Mouse (Mus musculus) heart, adult 9 months (tissue): ENCODE measurements around the gene Jag2.
A peak's percentile ranks its signal among the peaks of the same experiment; 100 is the strongest.

Experiments used
- DNase-seq, 2 experiments: peaks; one replicate each; pipeline ENCODE4 v3.0.0; 2022; ENCODE audit warnings: low spot score in 2 of 2

The Jag2 gene

DNA sequence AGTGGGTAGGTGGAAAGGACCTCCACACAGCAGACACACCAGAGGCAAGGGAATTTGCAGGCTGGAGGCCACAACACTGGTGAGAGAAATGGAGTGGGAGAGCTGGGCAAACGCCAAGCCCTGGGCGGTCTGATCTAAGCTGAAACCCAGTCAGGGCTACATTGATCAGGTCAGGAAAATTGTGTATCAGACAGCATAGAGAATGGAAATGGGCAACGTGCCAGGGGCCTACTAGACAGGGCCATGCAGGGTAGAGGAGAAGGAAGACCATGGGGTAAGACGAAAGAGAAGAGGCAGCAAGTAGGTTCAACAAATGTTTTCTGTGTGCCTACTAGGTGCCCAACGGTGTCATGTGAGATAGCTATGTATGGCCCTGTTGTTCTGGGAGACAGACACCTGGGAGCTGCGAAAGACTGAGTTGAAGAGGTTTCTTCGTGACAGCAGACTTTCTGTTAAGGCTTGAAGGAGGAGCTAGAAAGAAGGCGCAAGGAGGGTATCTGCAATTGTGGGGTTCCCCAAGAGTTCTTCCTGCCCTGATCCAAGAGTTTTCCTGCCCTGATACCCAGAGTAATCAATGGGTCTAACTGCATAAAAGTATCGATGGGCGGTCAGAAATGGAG, 11.7 kb upstream of the Jag2 start:
- no peak for DNase-seq

DNA sequence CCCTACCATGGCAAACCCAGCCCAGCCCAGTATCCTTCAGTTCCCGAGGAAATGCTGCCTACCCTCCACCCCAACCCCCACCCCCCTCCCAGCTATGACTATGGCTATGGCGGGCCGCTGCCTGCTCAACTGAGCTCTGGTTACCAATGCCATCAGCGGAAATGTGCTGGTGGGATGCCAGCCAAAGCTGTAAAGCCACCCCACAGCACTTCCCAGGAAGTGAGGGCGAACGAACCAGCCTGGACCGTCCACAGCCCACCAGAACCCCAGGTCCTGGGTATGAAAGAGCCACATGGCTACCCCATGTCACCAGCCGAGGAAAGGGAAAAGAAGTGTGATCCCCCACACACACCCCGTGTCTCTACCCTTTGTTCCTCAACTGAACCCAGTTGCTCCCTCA, 11.1 kb upstream of the Jag2 start:
- DNase-seq, result no peak

DNA sequence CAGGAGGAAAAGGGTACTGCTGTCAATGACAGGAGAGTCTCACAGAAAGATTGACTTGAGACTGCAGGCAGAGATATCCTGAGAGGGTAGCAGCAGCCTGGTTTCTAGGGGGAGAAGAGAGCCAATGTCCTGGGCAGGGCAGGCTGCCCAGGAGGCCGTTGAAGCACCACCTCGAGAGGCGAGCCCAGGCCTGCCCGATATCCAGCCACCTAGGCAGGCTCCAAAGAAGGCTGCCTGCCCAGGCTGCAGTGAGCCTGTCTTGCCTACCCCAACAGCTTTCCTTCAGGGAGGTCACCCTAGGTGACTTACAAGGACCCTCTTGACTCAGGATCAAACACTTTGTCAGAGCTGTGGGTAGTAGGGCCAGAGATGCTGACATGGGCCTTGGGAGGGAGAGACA, 10.7 kb upstream of the Jag2 start:
- no peak for DNase-seq

DNA sequence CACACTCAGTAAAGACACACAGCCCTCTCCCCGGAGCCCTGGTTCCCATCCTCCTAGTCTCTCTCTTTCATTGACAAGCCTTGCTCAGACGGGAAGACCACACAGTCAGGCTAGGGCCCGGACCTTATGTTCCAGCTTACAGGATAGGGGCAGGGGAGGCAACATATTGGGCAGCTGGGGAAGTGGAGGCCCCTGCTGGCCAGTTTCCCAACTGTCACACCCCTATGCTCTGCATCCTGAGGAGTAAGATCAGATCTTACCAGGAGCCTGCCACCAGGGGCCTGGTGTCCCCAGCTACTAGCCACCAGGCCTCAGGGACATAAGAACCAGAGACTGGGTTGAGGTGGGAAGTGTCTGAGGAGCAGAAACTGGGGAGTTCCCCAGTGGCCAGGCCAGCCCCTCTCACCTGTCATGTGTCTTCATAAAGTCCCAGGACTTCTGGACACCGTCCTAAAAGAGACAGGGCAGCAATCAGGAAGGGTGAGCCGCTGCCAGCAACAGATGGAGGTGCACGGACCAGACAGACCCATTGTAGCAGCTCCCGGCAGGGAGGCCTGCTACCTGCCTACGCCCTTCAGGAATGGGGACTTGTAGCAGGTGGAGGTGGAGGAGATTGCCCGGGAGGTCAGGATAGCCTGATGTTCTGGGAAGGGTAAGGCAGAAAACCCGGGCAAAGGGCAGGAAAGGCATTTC, 9.4 kb upstream of the Jag2 start:
- no peak for DNase-seq

DNA sequence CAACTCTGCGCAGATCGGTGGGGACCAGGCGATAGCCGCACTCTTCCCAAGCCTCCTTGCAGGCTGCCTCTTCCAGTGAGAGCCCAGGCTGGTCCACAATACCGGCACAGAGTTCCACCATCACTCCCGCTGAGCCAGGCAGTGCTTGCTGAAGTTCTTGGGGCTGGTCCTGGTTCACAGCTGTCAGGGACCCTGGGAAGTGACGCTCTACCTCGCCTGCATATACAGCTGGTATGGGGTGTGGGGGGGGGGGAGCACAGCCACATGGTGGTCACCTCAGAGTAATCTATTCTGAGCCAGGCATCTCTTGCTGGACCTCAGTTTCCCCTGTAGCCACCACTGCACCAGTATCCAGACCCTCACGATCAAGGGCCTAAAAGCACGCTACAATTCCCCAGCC, 8.8 kb upstream of the Jag2 start:
- DNase-seq, result no peak

DNA sequence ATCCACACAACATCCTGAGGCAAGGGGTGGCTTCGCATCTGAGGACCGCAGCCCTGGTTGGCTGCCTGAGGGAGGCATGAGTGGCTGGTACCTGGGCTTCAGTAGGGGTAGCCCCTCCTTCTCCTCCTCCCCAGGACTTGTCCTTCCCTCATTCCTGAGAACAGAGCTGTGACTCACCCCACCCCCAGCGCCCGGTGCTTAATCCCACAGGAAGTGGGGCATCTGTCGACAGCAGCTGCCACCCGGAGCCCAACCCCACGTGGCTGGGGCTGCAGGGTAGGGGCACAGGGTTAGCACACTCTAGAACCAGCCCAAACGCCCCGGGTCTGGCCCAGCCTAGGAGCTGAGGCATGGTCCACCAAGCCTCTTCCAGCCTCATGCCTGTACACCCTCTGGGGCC, 8.3 kb upstream of the Jag2 start:
- DNase-seq, result no peak

DNA sequence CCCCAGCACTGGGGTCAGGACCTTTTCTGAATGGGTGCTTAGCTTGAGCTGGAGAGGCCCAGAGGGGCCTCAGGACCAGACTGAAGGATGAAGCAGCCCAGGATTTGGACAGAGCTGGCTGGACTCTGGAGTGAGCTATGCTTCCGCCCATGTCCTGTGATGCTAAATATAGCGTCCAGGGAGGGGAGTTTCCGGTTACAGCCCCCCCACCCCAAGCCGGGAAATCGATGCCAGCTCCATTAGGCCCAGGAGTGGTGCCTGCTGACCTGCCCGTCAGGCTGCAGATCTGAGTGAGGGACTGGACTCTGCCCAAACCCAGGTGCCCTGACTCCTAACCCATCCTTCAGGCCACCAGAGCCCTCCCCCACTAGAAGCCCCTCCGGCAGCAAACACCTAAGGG, 3.1 kb upstream of the Jag2 start:
- no peak for DNase-seq

DNA sequence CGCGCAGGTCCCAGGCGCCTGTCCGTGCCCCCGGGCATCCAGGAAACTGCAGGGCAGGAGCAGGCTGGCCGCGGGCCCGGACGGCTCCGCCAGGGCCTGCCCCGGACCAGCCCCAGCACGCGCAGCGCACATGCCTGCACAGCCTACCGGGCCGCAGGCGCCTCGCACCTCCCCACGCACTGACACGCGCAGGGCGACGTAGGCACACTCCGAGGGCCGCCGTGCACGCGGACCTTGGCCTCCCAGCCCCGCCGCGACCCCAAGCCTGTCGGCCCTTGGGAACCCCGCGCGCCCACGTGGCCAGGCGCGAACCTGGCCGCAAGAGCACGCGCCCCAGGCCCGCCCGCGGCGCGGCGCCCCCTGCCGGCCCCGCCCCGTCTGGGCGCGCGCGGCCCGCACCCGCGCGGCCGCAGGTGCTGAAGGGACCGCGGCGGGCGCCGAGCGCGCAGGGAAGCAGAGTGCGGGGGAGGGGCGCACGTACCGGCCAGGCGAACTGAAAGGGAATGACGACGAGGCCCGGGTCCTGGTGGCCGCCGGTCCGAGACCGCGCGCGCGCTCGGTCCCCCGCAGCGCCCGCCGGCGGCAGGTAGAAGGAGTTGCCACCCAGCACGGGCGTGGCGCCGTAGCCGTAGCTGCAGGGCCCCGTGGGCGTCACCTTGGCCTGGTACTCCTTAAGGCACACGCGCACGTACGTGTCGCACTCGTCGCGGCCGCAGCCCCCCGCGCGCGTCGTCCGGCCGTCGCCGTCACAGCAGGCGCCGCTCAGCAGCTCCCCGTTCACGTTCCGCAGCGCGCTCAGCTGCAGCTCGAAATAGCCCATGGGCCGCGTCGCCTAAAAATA, 955 bp downstream of the Jag2 start:
- DNase-seq, result no peak

DNA sequence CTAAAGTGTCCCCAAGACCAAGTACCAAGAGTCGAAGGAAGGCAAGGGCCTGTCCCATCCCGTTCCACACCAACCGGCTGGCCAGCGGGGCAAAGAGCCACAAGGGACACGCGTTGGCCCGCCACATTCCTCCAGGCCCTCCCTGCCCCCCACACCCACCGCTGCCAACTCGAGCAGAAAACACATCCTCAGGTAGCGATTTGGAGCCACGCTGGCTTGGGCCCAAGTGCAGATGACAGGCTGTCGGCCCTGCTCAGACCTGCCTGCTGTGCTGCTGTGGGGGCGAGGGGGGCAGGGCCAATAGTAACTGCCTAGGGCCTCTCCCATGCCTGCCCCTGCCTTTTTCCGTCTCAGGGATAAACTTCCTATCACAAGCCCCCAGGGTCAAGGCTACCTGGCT, 2.3 kb downstream of the Jag2 start:
- no peak for DNase-seq

DNA sequence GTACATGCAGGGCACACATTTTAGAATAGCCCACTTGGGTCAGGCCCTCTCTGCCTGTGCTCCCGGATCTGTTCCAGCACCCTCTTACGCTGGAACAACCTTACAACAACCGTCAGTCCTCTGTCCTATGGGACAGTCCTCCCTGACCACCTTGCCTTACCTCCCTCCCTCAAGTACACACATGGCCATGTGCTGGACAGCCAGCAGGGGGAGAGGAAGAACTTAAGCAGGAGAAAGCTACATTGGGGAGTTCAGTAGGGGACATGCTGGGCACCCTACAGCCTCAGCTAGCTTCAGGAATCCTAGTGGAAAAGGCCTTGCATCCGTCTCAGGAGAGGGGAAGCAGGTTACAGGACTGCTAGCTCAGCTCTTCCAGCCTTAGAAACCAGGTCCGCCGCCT, 3.6 kb downstream of the Jag2 start:
- DNase-seq, result no peak

DNA sequence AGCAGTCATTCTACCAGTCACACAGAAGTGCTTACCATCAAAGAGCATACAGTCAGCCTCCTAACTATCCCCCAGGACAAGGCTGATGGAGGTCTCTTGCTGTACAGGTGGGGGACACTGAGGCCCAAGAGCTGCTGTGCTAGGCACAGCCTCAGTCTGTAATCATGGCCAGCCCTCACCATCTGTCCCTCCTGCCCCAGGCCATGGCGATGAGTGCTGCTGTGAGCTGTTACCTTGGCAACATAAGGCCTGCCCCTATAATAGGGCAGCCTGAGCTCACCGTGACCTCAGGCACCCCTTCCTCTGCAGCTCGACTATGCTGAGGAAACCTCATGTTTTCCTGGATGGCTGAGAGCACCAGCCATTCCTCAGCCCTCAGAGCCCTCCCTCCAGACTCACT, 7.0 kb downstream of the Jag2 start:
- DNase-seq, result no peak

DNA sequence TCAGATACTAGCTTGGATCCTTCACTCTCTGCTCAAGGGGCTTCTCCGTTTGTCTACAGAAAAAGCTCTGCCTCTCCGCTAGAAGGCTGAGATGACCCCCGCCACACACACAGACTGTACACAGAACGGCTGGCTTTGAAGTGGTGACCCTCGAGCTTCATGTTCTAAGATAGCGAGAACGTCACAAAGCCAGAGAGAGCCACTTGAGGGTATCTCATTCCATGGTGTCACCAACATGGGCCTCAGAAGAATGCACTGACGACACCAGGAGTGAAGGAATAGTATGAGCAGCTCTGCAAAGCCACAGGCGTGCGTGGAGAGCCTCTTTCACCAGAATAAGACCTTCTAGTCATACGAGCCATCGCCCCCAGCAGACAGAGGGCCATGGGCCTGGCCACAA, 8.1 kb downstream of the Jag2 start:
- no peak for DNase-seq

DNA sequence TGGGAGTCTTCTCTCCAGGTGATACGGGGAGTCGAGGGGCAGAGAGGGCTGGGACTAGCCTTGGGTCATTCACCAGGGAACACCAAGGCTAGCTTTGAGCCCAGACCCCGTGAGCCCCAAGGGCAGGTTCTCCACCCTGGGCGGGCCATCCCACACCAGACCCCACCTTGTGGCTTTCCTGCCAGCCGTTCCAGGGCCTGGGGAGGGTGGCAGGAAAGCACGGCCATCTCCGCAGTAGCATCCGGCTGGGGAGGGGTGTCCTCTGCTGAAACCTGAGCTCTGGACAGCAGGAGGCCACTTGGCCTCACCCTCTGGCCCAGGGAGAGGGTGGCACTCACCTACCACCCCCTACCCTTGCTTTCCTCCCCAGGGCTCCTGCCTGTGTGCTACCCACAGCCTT, 11.7 kb downstream of the Jag2 start:
- peak; percentile 51 to 68 for DNase-seq

DNA sequence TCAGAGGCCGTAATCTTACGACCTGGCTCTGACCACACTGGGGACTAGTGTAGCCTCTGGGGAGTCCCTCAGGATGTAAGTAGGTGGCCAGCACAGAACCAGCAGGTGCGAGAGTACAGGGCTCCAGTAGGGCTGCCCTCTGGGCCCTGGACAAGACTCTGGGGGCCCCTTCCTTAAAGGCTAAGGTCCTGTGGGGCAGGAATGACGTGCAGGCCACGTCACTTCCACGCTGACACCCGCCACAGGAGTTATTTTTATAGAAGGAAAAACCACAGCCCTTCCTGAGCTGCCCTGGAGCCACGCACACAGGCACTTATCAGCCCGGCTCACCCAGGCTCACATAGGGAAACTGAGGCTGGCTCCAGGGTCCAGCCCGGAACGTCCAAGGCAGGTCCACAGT, 12.1 kb downstream of the Jag2 start:
- DNase-seq, result peak; percentile 61 to 75

DNA sequence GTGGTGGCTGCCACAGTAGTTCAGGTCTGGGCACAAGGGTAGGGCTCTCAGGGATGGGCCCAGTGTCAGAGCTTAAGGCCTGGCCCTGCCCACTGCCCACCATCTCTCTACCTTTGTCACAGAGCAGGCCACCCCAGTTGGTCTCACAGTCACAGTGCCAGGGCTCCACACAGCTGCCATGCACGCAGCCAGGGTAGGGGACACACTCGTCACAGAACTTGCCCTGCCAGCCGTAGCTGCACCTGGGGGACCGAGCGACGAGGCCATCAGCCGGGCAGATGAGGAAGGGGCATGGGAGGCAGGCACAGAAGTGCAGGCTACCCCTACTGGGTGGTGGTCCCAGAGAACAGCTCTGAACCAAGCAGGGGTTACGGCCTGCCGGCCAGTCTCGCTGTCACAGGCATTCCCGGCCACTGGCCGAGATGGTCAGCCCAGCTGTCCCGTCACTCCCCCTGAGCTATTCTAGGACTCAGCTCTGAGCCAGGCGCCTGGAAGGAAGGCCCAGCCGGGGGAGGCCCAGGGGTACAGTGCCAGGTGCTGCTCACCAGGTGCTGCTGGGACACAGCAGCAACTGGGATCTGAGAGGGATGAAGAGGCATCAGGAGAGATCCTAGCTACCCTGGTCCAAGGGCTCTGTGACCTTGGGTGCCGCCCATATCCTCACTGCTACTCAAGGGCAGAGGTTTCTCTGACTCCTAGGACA, 12.7 kb downstream of the Jag2 start:
- DNase-seq, result peak; percentile 69 to 77

DNA sequence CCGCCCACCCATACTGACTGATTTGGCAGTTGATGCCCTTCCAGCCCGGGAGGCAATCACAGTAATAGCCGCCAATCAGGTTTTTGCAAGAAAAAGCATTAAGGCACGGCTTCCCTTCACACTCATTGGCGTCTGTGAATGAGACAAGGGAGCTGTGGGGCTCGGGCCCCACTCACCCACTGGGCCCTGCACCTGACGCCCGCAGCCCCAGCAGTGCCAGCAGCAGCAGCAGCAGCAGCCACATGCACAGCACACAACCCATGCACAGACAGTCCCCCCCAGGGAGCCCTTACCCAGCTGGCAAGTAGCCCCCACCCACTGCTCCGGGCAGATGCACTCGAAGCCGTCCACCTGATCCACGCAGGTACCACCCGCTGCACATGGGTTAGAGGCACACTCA, 14.0 kb downstream of the Jag2 start:
- no peak for DNase-seq

DNA sequence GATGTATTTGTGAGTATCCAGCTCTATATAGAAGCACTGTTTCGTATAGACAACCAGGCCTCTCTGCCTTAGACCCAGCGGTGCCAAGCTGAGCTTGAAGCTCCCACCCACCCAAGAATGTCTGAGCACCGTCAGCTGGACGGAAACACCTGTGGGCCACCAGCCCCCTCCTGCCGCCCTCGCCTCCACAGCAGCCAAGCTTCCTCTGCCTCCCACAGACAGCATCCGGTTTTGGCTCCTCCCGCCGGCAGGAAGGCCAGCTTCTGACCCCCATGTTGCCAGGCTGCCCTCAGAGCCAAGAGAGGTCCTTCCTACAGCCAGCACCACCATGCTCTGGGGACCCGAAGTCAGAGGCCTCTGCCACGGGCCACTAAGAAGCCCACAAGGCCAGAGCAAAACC, 15.0 kb downstream of the Jag2 start:
- peak; percentile 37 to 71 for DNase-seq

DNA sequence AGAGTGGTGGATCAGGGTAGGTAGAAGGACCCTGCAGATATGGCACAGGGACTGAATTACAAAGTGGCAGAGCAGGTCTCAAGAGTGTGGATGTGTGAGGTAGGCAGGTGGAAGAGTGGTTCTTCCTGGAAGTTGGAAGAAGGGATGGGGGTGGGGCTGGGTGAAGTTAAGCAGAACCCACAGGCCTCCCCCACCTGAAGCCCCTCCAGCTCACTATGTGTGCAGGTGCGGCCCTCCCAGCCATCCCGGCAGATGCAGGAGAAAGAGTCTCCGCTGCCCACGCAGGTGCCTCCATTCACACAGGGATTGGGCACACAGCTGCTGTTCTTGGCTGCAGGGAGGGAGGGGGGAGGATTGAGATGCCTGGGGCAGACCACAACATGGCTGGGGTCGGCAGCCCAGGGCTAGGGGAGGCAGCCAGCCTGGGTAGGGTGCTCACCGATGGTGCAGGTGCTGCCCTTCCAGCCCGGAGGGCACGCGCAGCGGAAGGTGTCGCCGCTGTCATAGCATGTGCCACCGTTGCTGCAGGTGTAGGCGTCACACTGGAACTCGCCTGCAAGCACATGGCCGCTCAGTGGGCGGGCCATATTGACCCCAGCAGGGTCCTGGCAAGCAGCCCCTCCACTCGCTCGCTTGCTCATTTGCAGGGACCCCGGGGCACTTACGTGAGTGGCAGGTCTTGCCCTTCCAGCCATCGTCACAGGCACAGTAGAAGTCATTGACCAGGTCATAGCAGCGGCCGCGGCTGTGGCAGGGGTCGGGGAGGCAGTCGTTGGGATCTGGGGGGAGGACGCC, 16.4 kb downstream of the Jag2 start:
- no peak for DNase-seq

DNA sequence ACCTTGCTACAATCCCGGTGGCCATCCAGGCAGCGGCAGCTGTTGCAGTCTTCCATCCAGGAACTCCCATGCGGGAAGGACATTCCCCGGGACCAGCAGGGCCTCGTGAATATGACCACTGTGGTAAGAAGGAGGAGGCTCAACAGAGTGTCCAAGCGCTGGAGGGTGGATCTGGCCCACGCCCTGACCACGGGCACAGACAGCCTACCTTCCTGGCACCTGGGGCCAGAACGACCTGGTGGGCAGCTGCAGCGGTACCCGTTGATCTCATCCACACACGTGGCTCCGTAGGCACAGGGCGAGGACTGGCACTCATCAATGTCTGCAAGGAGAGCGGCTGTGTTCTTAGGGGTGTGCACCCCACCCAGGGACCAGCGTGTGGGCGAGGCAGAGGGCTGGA, 17.9 kb downstream of the Jag2 start:
- no peak for DNase-seq

DNA sequence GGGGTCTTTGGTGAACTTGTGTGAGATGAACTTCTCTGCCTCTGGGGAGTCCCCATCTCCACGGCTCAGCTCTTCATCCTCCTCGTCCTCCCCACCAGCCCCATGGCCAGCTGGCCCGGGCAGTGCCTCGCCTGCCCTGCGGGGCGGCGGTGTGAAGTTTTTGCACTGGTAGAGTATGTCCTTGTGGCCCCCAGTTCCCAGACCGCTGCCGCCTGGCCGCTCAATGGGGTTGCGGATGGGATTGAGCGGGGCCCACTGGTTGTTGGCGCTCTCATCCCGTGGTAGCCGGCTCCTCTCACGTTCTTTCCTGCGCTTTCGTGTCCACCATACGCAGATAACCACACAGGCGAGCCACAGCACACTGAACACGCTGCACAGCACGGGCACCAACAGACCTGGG, 20.6 kb downstream of the Jag2 start:
- no peak for DNase-seq

DNA sequence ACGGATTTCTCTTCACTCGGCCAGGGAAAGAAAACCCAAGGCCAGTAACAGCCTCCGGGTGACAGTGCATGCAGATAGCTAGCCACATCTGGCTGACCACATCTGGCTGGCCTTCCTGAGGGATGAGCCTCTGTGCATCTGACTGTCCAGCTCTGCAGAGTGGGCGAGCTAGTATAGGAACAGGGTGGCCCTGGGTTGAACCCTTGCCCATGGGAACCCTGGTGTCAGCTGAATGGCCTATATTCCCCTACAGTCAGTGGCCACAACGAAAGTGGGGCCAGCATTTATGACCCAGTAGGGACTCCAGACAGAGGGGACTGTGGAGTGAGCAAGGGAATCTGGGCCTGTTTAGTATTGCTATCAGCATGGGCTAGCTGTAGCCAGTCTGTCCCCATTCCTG, 24.6 kb downstream of the Jag2 start:
- DNase-seq, result no peak

DNA sequence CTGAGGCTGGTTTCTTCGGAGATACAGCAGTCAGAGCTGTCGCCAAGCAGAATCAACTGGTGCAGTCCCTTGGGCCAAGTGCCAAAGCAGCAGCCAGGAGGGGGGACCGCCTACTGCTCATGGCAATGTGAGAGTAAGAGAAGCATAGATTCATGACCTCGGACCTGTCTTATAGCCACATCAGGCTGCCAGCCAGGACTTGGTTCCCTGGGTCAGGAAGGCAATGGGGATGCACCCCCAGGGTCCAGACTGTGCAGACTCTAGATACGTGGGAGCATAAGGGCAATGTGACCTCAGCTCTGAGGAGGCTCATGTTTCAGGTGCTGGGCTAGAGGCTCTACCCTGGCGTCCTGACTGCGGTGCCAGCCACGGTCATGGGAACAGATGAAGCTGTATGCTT, 25.6 kb downstream of the Jag2 start:
- DNase-seq, result no peak
